In the genomic region with DNA sequence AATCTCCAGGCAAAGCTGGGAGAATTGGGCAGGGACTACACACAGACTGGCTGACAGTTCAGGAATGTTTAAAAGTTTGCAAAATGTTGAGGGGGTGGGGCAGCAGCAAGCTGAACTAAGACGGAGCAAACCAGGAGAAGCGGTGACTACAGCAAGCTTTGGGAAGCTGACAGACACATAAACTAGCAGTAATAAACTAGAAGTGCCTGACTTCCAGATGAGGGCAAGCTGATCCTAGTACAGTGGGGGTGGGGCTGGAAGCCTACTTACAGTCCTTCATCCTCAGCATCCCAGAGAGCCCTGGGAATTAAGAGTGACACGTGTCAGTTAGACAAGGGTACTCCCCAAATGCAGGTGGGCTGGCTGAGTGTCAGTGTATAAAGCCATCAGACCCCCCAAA, we compare ENCODE assay signal across 13 mouse cellular contexts.
DNase-seq lines count a peak whose midpoint lies in the region; ATAC-seq and TF ChIP-seq lines count a peak whose summit lies in the region.
"Had no signal": no experiment of that assay in that cellular context is flagged by ENCODE, and none has a peak within 500 bp of the region (broad histone marks: within the 10 kb centered on the region; RNA-seq: fewer than 3 reads in every experiment).

No protein-coding gene starts in this region.

- no peak overlapping the region for H3K4me3 ChIP-seq in embryonic facial prominence, embryonic 11.5 days (ENCODE audit: low read depth, low read length)
- H3K4me3 ChIP-seq in embryonic facial prominence, embryonic 10.5 days, result no peak overlapping the region
- no peak overlapping the region for H3K4me3 ChIP-seq in heart, adult 2 months
- H3K4me3 ChIP-seq: heart, embryonic 13.5 days; midbrain, embryonic 13.5 days had no signal

- ATAC-seq in embryonic facial prominence, embryonic 11.5 days (replicated peaks; ENCODE audit: insufficient number of reproducible peaks, low FRiP score, low TSS enrichment, low read depth), result no peak
- ATAC-seq: forebrain, embryonic 14.5 days; intestine, postnatal 0 days; midbrain, embryonic 13.5 days had no signal

- TF ChIP-seq POLR2A in heart, adult 2 months (IDR thresholded peaks at IDR 0.05; ENCODE audit: insufficient read depth, low read depth, low read length), result no peak

- no peak for TF ChIP-seq CTCF in heart, adult 2 months (IDR thresholded peaks at IDR 0.05)

- WGBS in embryonic facial prominence, embryonic 11.5 days, result 41% methylated on average over 3 of the region's 3 CpGs
- WGBS in embryonic facial prominence, embryonic 10.5 days, result 51% methylated on average over 3 of the region's 3 CpGs
- WGBS in heart, adult 2 months, result 69% methylated on average over 3 of the region's 3 CpGs

- no peak overlapping the region for H3K27ac ChIP-seq in embryonic facial prominence, embryonic 11.5 days (replicated peaks; ENCODE audit: low read depth, low read length)
- no peak overlapping the region for H3K27ac ChIP-seq in embryonic facial prominence, embryonic 10.5 days (replicated peaks)
- no peak overlapping the region; the same call in 1 of the 2 replicates for H3K27ac ChIP-seq in heart, adult 2 months
- H3K27ac ChIP-seq: heart, embryonic 13.5 days; midbrain, embryonic 13.5 days had no signal

- peak; percentile 8 for DNase-seq in embryonic facial prominence, embryonic 11.5 days (ENCODE audit: low spot score)
- no peak for DNase-seq in embryonic facial prominence, embryonic 10.5 days (ENCODE audit: low spot score)
- DNase-seq in kidney, postnatal 10 days, result peak; percentile 51
- no peak for DNase-seq in kidney, adult 9 months
- peak; percentile 16 for DNase-seq in urinary bladder, postnatal 14 days (ENCODE audit: low spot score)
- no peak for DNase-seq in urinary bladder, postnatal 25 days (ENCODE audit: low spot score)
- DNase-seq in adrenal gland, postnatal 10 days, result no peak
- no peak for DNase-seq in heart, adult 2 months
- DNase-seq: cerebellum, adult 11-12 months had no signal

- no peaks in the 10 kb centered on the region for H3K27me3 ChIP-seq in embryonic facial prominence, embryonic 11.5 days (ENCODE audit: control insufficient read depth, insufficient read depth, low read length)
- H3K27me3 ChIP-seq in embryonic facial prominence, embryonic 10.5 days (replicated peaks; ENCODE audit: low read depth, poor library complexity, severe bottlenecking), result peaks cover 22% of the 10 kb centered on the region
- H3K27me3 ChIP-seq in heart, adult 2 months (ENCODE audit: control insufficient read depth, insufficient read depth, low read length), result no peaks in the 10 kb centered on the region
- H3K27me3 ChIP-seq: heart, embryonic 13.5 days had no signal

- H3K4me1 ChIP-seq in embryonic facial prominence, embryonic 11.5 days (ENCODE audit: control insufficient read depth, insufficient read depth, low read length), result 0 out of 2 replicates have a peak, but pooled peaks cover 2% of the 10 kb centered on the region
- H3K4me1 ChIP-seq in embryonic facial prominence, embryonic 10.5 days, result peaks cover 52% of the 10 kb centered on the region
- H3K4me1 ChIP-seq in heart, adult 2 months (ENCODE audit: control insufficient read depth, insufficient read depth, low read length), result peaks cover 12% of the 10 kb centered on the region

- no peaks in the 10 kb centered on the region for H3K9me3 ChIP-seq in embryonic facial prominence, embryonic 11.5 days (replicated peaks; ENCODE audit: control insufficient read depth, low read length)
- H3K9me3 ChIP-seq in embryonic facial prominence, embryonic 10.5 days, result no peaks in the 10 kb centered on the region
- H3K9me3 ChIP-seq: heart, embryonic 13.5 days; midbrain, embryonic 13.5 days had no signal

- peaks cover 3% of the 10 kb centered on the region for H3K79me2 ChIP-seq in heart, adult 2 months (replicated peaks; ENCODE audit: control insufficient read depth, insufficient read depth, low read length)

- H3K4me2 ChIP-seq in embryonic facial prominence, embryonic 11.5 days (ENCODE audit: low read depth, low read length), result no peak overlapping the region
- H3K4me2 ChIP-seq: heart, embryonic 13.5 days; midbrain, embryonic 13.5 days had no signal

- no peak for TF ChIP-seq EP300 in heart, adult 2 months (IDR thresholded peaks at IDR 0.05; ENCODE audit: insufficient read depth, low read depth, low read length)

- H3K9ac ChIP-seq in embryonic facial prominence, embryonic 11.5 days (replicated peaks; ENCODE audit: low read length), result no peak overlapping the region
- H3K9ac ChIP-seq in heart, adult 2 months (ENCODE audit: low read depth, low read length), result no peak overlapping the region
- H3K9ac ChIP-seq: heart, embryonic 13.5 days; midbrain, embryonic 13.5 days had no signal

- H3K36me3 ChIP-seq in embryonic facial prominence, embryonic 11.5 days (replicated peaks; ENCODE audit: control insufficient read depth, insufficient read depth, low read depth, low read length), result no peaks in the 10 kb centered on the region
- H3K36me3 ChIP-seq in embryonic facial prominence, embryonic 10.5 days (replicated peaks), result no peaks in the 10 kb centered on the region
- H3K36me3 ChIP-seq in heart, adult 2 months (ENCODE audit: control insufficient read depth, insufficient read depth, low read length), result peaks cover 4% of the 10 kb centered on the region; the same call in 1 of the 2 replicates
- H3K36me3 ChIP-seq: heart, embryonic 13.5 days; midbrain, embryonic 13.5 days had no signal

- intact Hi-C loops in heart, adult 2 months (cut with DNase I), result loop anchor here (5.0 kb wide), 2 partner anchors 43 to 108 kb away; no protein-coding TSS in a partner anchor

Comparison
In these comparisons a context has a peak if more than half of its experiments do, and no peak if none do; other contexts are left out.
1. DNase-seq: peak in embryonic facial prominence, embryonic 11.5 days (single experiment), kidney, postnatal 10 days (single experiment) and urinary bladder, postnatal 14 days (single experiment); none in embryonic facial prominence, embryonic 10.5 days (single experiment), kidney, adult 9 months (single experiment), urinary bladder, postnatal 25 days (single experiment), adrenal gland, postnatal 10 days (single experiment) and heart, adult 2 months (0 of 2).